Mouse (Mus musculus): ENCODE results near the gene Gm13697. TPM values are rescaled to one million over a fixed set of nuclear protein-coding genes. Genes with fewer than 3 reads are reported as not detected.
"Not testable (repeated sequence)": the region's sequence is repeated elsewhere in the genome, so short reads cannot be mapped to it uniquely, and the experiment has no call there.

Gene Gm13697
- total RNA-seq, 2 experiments from 2014 or later = 2.0 to 2.1 TPM

DNA sequence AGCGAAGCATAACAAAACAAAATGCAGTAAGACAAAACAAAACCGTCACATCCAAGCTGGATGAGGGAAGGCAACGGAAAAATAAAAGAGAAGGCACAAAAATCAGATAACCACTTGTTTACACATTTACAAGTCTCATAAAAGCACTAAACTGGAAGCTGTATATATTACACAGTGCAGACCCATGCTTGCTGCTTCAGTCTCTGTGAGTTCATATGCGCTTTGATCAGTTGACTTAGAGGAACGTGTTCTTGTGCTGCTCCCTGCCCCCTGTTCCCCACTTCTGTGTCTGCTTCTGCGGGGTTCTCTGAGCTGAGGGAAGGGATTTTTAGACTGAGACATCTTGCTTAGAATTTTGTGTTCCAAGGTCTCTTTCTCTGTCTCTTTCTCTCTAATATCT lies 30.0 kb downstream of the Gm13697 start:
- TF ChIP-seq CTCF (conservative IDR thresholded peaks at IDR 0.05) = no peak
- no peak for DNase-seq (ENCODE audit: low spot score in 2 of 2)
- no peak overlapping the region for H3K4me3 ChIP-seq
- no peak overlapping the region for H3K27ac ChIP-seq

DNA sequence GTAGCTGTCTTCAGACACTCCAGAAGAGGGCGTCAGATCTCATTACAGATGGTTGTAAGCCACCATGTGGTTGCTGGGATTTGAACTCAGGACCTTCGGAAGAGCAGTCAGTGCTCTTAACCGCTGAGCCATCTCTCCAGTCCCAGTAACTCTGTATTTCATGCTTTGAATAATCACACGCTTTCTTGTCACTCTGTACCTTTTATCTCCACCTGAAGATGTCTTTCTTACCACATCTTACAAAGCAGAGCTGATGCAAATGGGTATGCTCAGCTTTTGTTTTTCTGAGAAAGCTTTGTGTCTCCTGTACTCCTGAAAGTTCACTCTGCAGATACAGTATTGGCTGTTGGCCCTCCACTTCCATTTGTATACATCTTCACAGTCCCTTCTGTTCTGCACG lies 31.7 kb downstream of the Gm13697 start:
- DNase-seq (ENCODE audit: low spot score in 2 of 2); H3K4me3 ChIP-seq; H3K27ac ChIP-seq: not testable (repeated sequence)

DNA sequence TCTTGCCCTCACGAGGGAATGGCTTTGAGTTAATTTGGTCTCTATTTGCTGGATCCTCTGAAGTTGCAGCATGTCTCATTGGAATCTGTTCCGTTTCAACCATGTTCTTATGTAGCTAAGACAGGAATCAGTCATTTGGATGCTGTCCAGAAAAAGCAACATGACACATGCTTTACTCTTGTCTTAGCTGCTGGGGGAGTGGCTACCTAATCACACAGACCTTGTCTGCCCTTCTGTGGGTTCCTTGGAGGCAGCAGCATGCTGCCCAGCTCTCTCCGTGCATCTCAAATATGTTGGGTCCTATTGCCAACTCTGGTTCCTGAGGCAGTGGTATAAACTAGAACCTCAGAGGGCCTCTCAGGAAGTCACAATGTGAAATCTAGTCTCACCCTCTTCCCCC lies 33.8 kb downstream of the Gm13697 start:
- Histone ChIP-seq H3K27ac (no peak overlapping the region), H3K4me3 (no peak overlapping the region)
- no peak for DNase-seq (ENCODE audit: low spot score in 2 of 2)
- no peak for TF ChIP-seq CTCF (conservative IDR thresholded peaks at IDR 0.05)

- no peak for TF ChIP-seq CTCF (conservative IDR thresholded peaks at IDR 0.05)
- DNase-seq (ENCODE audit: low spot score in 2 of 2) = no peak
Observed at GRCm38 (mm10) chr2:84019519-84020305, 35.2 kb downstream of the Gm13697 start.

GRCm38 (mm10) chr2:84021930-84022329 lies 37.4 kb downstream of the Gm13697 start:
- no peak for TF ChIP-seq CTCF (conservative IDR thresholded peaks at IDR 0.05)
- DNase-seq (ENCODE audit: low spot score in 2 of 2) = no peak

More at GRCm38 (mm10) chr2:84019519-84020305, 35.2 kb downstream of the Gm13697 start:
- H3K4me3 ChIP-seq = no peak overlapping the region
- no peak overlapping the region for H3K27ac ChIP-seq

GRCm38 (mm10) chr2:84022905-84023304 lies 38.4 kb downstream of the Gm13697 start:
- DNase-seq (ENCODE audit: low spot score in 2 of 2) = no peak
- TF ChIP-seq CTCF (conservative IDR thresholded peaks at IDR 0.05) = no peak

More at GRCm38 (mm10) chr2:84021930-84022329, 37.4 kb downstream of the Gm13697 start:
- no peak overlapping the region for H3K4me3 ChIP-seq
- no peak overlapping the region for H3K27ac ChIP-seq

DNA sequence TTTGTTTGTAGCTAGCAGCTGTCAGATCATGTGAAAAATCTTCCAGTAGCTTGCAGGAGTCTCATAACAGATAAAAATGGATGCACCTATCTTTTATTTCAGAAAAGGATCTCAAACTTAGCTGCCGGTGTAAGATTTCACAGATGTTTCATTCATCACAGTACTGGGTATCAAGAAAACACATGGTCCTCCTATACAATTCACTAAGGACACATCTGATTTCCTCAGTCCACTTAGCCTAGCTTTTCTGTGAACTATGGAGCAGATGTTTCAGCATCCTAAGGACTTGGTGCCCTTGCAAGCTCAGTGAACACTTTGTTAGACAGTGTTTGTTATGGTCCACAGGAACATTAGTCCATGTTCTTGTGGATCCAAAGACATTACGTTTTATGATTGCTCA lies 38.8 kb downstream of the Gm13697 start:
- no peak for TF ChIP-seq CTCF (conservative IDR thresholded peaks at IDR 0.05)
- no peak for DNase-seq (ENCODE audit: low spot score in 2 of 2)
- no peak overlapping the region for H3K4me3 ChIP-seq
- H3K27ac ChIP-seq = 0 out of 2 replicates have a peak overlapping the region, but pooled peaks have one; percentile 0

More at GRCm38 (mm10) chr2:84022905-84023304, 38.4 kb downstream of the Gm13697 start:
- Histone ChIP-seq H3K27ac (0 out of 2 replicates have a peak overlapping the region, but pooled peaks have one; percentile 0), H3K4me3 (no peak overlapping the region)

GRCm38 (mm10) chr2:84025217-84025616 lies 40.7 kb downstream of the Gm13697 start:
- Histone ChIP-seq H3K27ac (peak overlapping the region; percentile 64; the same call in 1 of the 2 replicates), H3K4me3 (no peak overlapping the region)
- DNase-seq (ENCODE audit: low spot score in 2 of 2) = peak in 1 of 2 experiments; percentile 26
- no peak for TF ChIP-seq CTCF (conservative IDR thresholded peaks at IDR 0.05)

- no peak for TF ChIP-seq CTCF (conservative IDR thresholded peaks at IDR 0.05)
- no peak overlapping the region for H3K4me3 ChIP-seq
- DNase-seq (ENCODE audit: low spot score in 2 of 2) = no peak
- no peak overlapping the region for H3K27ac ChIP-seq
Observed at GRCm38 (mm10) chr2:84032505-84032904, 48.0 kb downstream of the Gm13697 start.

DNA sequence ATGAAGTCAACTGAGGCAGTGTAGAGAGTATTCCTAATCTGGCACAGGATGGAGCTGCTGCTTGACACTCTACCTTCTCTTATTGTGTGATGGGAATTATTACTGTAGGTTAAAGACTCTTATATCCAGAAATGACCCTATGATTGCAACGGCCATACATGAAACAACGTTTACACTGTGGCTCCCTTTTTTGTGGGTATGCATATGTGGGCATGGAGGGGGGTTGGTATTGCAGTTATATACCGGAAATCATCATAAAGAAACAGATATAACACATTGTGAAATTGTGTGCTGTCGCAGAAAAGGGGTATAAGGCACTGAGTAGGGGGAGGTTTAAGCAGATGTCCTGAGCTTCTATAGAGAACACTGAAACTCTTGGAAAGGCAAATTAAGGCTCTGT lies 51.5 kb downstream of the Gm13697 start:
- no peak for DNase-seq (ENCODE audit: low spot score in 2 of 2)
- Histone ChIP-seq H3K27ac (no peak overlapping the region), H3K4me3 (no peak overlapping the region)
- TF ChIP-seq CTCF (conservative IDR thresholded peaks at IDR 0.05) = no peak

Other genes with a start within 250 kb of the Gm13697 start
- gene Fam171b, start 172.1 kb upstream of the Gm13697 start, total RNA-seq (2021) = 100 to 1,000 TPM; 196 to 206 TPM
- not detected for gene Zswim2, start 43.5 kb upstream of the Gm13697 start, total RNA-seq (2021)
- 1 to 10 TPM; 2.0 to 2.1 TPM for gene Gm13698, start 29.1 kb upstream of the Gm13697 start, total RNA-seq (2021)
- gene Gm13693, start 23.2 kb upstream of the Gm13697 start, total RNA-seq (2021) = 1 to 10 TPM; 2.0 to 2.1 TPM
- gene Gm13695, start 17.4 kb upstream of the Gm13697 start, total RNA-seq (2021) = not detected
- gene Gm13696, start 11.6 kb upstream of the Gm13697 start, total RNA-seq (2021) = 1 to 10 TPM; 2.0 to 2.1 TPM
- gene Gm13694, start 5.8 kb upstream of the Gm13697 start, total RNA-seq (2021) = 1 to 10 TPM; 2.0 to 2.1 TPM
- 1 to 10 TPM; 2.0 to 2.1 TPM for gene Gm13691, start 5.8 kb downstream of the Gm13697 start, total RNA-seq (2021)